Mouse (Mus musculus): ENCODE data around the gene Zdhhc14.

DNA sequence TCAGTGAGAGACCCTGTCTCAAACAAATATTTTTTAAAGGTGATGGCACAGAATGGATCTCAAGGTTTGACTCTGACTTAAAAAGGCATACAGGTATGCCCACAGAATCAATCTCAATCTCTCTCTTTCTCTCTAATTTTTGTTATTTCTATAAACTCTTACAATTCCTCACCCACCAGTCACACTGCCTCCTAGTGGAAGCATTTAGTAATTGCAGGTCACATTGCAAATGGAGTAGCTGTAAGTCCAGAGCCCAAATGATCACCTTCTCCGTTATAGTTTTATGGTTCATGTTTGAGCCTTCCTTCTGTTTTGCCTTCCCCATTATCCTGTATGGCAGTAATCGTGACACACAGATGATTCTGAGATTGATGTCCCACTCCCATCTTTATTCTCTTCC lies 230.4 kb downstream of the Zdhhc14 start:
- TF ChIP-seq POLR2A (IDR thresholded peaks at IDR 0.05; ENCODE audit: borderline replicate concordance, insufficient read depth, low read length), result no peak
- no peak for TF ChIP-seq CTCF (IDR thresholded peaks at IDR 0.05; ENCODE audit: borderline replicate concordance, insufficient read depth, low read depth, low read length)

All from cerebellum, adult 2 months (tissue).